Mouse (Mus musculus) layer of hippocampus, adult 8-10 months (tissue): ENCODE data around the gene Ambra1. TPM values are rescaled to one million over a fixed set of nuclear protein-coding genes. Genes with fewer than 3 reads are reported as not detected.
A peak's percentile ranks its signal among the peaks of the same experiment; 100 is the strongest.

Experiments
- DNase-seq, 2 experiments: peaks; one replicate each; pipeline ENCODE4 v3.0.0; 2022; ENCODE audit warnings: low spot score in 2 of 2
- total RNA-seq, 4 experiments: library from RNA; stranded (reverse); gene quantifications; 2 replicates each; pipeline ENCODE4 v1.2.4; 2022

The Ambra1 gene
- total RNA-seq, 4 experiments from 2014 or later: 49.8 to 55.9 (median 52.8) TPM

DNA sequence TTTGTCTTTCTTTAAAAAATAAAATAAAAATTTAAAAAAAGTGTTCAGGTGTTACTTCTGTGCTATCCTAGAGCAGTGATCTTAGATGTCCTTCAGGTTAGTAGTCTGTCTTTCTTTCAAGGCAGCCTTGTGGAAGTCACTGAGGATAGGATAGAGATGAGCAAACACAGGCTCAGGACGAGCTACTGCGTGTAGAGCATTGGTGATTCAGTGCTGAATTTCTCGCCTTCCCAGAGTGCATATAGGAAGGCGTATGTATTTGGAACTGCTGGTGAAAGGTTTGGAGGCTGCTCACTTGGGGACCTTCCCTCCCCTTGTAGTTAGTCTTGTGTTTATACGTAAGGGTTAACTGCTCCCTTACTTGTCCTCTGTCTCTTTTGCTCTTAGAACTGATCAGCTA lies 5.3 kb downstream of the Ambra1 start:
- DNase-seq: no peak

DNA sequence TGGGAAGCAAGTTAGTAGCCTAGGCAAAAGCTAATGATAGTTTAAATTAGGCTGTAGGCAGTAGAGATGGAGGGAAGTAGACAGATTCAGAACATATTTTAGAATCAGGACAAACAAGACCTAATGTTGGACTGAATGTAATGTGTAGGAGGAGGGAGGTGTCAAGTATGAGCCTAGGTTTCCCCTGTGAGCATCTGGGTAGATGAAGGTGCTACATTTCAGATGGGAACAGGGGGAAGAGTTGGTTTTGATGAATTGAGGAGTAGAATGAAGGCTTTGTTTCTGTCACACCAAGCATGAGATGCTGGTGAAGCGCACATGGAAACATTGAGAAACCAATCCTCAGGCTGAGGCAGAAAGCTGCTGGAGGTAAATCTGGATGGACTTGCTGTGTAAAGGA lies 9.7 kb downstream of the Ambra1 start:
- DNase-seq: no peak

DNA sequence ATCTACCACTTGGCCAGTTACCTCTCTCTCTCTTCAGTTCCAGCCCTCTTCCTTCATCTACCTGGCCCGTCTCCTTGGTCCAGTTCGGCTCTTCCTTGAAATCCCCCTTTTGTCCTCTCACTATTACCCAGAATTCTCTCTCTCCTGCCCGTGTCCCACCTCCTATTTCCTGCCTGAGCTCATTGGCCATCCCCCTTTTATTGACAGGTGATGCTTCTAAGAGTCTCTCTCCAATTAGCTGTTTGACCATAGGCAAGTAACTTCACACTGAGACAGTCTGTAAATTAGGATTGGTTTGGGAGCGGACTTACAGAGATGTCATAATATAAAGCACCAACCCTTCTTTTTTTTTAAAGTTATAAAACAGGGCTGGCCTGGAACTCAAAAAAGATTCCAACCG lies 14.8 kb downstream of the Ambra1 start:
- DNase-seq: no peak

DNA sequence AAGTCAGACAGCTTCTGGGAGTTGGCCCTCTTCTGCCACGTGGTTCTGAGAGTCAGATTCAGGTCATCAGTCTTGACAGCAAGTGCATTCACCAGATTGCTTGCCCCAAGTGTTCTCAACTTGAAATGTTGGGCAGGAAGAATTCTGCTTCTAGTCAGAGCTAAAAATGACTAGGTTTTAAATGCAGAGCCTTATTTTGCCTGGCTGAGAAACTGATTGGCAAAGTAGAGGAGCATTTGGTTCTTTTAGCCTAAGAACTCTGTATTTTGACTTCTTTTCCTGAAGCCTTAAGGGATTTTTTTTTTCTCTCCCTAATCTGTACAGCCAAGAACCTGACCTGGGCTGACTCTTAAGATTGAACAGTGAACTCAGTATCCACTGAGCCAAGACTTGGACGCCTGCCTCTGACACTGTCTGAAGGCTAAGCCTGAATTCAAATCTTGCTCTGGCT lies 19.9 kb downstream of the Ambra1 start:
- DNase-seq: no peak

DNA sequence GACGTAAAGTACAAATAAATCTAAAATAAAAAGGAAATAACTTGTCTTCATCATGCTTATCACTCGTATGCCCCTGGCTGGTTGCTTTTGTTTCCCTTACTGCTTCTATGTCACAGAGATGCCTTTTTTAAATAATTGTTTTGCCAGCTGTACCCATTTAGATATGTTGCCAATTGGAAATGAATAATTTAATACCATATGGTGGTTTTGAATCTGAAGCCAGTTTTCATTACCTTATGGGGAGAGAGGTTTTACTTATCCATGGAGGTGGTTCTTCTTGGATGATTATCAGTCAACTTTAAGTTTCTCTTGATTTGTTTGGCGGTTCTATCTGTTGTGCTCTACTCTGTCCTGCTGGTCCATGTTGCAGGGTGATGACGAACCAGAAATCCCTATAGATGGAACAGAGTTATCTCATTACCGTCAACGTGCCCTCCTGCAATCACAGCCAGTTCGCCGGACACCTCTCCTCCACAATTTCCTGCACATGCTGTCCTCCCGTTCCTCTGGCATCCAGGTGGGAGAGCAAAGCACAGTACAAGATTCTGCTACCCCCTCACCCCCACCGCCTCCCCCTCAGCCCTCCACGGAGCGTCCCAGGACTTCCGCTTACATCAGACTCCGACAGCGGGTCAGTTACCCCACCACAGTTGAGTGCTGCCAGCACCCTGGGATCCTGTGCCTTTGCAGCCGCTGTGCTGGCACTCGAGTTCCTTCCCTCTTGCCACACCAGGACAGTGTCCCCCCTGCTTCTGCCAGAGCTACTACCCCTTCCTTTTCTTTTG lies 42.2 kb downstream of the Ambra1 start:
- DNase-seq: no peak

DNA sequence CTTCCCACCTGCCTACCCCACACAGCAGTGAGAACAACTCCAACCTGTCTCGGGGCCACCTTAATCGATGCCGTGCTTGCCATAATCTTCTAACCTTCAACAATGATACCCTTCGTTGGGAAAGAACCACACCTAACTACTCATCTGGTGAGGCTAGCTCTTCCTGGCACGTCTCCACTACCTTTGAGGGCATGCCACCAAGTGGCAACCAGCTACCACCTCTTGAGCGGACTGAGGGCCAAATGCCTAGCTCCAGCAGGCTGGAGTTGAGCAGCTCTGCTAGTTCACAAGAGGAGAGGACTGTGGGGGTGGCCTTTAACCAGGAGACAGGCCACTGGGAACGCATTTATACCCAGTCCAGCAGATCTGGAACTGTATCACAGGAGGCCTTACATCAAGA lies 43.4 kb downstream of the Ambra1 start:
- DNase-seq: no peak

DNA sequence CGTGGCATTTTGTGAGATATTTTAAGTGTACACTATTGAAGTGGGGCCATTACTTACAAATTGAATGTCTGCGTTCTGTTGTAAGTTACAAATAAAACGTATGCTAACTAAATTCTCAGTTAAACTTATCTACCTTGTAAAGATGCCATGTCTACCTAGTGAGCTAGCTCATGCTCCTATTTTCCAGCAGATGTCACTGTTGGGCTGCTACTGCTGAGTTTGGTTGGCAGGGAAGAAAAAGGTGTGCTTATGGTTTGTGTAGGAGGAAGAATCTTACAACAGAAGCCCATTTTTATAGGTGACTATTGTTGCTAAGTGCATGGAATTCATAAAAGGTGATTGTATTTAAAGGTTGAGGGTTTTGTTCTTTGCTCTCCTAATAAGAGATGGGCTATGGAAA lies 49.2 kb downstream of the Ambra1 start:
- no peak for DNase-seq

DNA sequence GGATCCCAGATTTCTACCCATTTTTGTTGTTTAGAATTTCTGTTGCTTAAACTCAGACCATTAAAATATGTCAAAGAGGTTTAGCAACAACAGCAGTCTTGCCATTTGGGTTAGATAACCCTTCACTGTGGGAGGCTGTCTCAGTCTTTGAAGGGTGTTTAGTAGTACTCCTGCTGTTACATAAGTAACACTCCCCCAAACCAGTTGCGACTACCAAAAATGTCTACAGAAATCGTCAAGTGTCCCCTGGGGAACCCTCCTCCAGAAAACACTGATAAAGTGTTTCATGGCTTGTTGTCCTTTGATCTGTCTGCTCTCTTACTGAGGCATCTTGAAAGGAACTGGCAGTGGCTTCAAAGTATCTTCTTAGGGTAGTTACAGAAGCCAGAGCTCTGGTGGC lies 61.7 kb downstream of the Ambra1 start:
- DNase-seq: peak in 1 of 2 experiments; percentile 13

DNA sequence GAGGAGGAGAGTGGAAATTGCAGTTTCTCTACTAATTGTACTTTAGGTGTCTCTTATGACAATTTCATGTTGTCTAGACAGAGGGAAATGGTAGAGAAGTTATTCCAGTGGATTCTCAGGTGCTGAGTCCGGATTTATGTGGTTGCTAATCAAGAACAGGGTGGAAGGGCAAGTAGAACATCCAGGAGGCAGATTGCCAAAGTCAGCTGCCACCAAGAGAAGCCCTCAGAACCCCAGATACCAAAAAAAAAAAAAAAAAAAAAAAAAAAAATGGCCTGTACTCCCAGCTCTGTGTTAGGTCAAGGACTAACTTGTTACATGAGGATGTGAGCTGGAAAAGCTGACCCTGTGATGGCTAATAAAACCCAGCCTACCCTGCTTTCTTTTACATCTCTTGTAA lies 62.4 kb downstream of the Ambra1 start:
- DNase-seq: no peak

DNA sequence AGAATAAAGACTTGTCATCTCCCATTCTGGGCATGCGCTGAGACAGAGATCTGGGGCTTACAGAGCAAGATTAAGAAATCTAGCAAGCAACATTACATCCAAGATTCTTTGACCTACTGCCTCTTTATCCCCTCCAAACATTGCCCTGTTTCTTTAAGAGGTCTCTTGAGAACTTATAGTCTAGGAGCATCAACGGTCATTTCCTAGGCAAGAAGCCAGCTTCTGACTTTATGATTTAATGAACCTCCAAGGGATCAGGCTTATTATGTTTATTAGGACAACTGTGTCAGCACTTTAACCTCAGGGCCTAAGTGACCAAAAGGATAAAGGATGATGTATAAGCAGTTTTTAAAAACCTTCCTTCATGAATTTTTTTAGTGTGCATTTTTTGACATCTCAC lies 64.5 kb downstream of the Ambra1 start:
- no peak for DNase-seq

DNA sequence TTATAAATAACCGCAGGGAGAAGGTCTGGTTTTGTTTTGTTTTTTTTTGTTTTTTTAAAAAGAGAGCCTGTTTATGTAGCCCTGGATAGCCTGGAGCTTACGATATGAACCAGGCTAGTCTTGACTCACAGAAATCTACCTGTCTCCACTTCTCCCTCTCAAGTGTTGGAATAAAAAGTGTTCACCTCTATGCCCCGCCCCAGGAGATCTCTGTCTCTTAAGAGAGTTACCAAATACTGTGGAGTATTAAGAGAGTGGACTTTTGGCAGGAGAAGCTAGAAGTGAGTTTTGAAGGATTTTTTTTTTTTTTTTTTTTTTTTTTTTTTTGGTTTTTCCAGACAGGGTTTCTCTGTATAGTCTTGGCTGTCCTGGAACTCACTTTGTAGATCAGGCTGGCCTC lies 65.2 kb downstream of the Ambra1 start:
- no peak for DNase-seq

DNA sequence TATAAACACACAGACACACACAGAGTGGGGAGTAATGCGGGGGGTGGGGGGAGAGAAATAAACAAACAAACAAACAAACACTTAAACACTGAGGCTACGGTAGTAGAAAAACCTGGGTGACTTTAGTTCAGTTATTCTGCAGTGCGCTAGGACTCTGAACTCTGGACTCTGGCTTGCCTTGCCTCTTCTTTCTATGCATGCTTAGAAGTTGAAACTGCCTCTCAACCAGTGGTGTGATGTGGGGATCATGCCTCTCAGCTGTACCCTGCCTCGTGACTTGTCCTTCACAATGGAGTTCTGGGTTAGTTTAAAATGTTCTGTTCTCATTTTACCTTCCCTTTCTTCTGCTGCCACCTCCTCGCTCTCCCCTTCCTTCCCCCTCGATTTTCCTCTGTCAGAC lies 81.5 kb downstream of the Ambra1 start:
- no peak for DNase-seq

DNA sequence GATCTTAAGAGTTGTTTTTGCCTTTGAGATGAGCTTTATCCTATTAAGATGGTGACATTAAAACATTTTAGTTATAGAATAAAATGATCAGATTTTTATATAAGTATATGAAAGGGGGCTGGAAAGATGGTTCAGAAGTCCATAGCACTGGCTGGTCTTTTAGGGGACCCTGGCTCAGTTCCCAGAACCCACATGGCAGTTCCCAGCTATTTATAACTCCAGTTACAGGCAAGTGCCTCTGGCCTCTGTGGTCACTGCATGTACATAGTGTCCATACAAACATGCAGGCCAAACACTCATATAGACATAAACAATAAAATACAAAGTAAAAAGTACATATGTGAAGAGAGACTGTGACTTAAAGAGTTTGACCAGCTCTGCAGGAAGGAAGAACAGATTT lies 86.8 kb downstream of the Ambra1 start:
- DNase-seq: no peak

DNA sequence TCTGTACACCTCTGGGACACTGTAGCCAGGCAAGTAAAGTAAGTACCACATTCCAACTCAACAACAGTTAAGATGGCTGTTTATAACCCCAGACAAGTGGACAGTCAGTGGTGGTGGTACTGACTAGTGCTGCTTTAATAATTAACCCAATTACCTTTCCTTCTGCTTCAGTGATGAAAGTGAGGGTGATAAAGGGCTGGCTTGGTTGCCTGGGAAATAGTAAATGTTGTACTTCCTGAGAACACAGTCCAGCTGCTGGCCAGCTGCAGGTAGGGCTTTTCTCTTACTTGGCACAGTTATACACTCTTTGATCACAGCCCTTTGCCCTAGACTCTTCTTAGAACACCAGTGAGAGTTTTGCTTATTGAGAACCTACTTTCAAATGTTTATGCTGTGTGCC lies 102.3 kb downstream of the Ambra1 start:
- no peak for DNase-seq

DNA sequence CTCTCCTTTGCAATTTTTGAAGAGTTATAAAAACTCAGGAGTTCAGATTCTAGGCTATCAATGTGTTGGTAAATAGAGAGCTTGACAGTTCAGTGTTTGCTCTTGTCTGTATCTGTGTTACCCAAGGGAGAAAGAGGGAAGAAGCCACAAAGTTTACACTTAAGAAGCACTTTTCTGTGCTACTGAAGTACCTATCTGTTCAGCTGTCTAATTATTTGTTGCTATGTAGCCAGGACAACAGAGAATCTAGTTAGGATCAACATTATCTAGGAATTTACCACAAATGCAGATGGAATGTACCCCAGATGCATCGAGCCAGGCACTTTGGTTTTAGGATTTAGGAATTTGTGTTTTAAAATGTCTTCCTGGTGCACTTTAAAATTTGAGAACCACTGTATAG lies 104.3 kb downstream of the Ambra1 start:
- DNase-seq: no peak

DNA sequence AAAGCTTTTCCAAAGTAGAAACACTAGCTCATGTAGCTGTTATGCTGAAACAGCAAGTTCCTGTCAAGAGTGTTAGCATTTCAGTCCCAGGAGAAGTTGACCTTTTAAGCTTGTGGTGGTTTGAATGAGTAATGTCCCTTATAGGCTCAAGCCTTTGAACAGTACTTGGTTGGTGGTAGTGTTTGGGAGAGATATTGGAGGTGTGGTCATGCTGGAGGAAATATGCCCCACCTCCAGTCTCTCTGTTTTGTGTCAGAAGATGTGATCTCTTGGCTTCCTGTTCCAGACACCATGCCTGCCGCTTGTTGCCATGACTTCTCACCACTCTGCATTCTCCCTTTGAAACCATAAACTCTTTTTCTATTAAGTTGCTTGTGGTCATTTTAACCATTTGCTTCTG lies 105.1 kb downstream of the Ambra1 start:
- no peak for DNase-seq

DNA sequence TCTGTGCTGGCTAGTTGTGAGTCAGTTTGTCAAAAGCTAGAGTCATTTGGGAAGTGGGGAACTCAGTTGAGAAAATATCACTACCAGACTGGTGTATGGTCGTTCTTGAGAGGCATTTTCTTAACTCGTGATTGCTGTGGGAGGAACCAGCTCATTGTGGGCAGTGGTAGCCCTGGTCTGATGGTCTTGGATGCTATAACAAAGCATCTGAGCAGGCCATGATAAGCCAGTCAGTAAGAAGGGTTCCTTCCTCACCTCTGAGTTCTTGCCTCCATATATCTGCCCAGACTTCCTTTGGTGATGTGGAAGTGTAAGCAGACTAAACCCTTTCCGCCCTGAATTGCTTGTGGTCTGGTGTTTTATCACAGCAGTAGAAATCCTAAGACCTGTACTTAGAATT lies 105.7 kb downstream of the Ambra1 start:
- DNase-seq: no peak

DNA sequence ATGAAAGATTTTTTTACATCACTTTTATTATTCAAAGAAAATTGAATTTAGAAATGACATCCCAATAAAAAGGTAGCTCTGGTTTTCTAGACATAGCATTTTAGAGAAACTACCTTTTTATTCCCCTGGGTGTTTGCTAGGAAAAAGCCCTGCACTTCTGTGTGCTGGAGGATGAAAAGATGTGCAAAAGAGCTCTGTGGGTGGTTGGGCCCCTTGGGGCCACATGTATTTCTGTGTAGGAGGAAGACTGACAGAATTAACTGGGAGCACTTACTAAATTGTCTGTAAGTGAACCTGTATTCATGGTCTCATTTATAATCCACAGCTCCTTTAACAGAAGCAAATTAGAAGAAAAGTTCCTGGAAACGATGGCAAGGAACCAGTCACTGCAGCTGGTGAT lies 114.2 kb downstream of the Ambra1 start:
- no peak for DNase-seq

DNA sequence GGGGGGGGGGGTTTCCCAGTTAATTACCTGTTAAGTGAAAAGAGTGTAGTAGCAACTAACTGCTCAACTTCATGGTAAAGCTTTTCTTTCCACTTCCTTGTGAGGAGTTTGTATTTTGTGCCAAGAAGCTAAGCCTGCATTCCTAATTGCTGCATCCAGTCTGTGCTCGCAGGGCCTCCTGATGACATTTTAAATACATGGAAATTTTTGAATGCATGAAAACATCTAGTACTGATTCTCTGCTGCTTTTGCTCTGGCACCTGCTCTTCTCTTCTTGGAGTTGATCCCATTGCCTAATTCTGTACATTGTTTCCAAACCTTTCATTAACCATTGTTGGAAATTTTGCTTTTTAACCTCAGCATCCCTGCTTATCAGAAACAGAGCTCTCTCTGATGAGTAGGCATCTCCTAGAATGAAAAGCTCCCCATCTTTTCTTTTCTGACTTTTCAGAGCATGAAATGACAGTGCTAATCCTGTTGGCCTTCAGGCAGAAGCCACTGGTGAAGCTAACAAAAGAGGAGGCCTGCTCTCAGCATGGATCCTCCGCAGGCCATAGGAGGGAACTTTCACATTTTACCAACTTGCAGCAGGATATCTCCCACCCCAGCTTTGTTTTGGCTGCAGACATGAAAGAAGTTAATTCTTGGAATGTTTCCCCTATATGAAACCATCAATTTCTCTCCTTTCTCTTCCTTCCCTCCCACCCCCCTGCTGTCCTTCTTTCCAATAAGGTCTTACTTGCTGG lies 122.7 kb downstream of the Ambra1 start:
- DNase-seq: peak in 1 of 2 experiments; percentile 24

DNA sequence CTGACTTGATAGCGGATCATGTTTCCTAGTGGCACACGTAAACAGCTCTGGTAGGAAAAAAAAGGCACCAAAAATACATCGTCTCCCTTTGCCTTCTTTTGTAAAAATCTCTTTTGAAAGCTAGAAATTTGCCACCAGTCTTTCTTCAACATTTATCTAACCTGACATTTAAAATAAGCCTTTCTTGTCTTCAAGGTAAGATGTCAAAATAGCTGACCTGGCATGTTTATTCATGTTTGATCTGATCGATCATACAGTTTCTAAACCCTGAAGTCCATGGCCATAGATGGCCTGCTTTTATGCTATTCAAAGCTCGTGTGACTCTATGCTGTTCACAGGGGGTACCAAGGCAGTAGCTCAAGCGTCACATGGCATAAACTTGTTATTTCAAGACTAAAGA lies 124.6 kb downstream of the Ambra1 start:
- no peak for DNase-seq

DNA sequence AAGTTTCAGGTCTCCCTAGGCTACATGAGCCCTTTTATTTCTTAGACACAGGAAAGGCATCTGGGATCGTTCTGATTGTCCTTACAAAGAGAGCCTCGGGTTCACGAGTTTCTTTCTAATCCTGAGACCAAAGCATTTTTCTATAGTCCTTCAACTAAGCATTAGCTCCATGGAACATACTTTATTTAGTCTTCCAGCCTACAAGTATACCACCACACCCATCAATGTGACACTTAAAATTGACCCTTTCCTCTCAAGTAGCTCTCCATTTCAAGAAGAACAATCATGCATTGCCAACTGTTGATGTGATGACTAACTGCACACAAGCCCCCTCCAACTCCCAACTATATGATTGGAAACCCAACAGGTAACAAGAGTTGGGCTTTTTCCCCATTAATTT lies 127.0 kb downstream of the Ambra1 start:
- DNase-seq: no peak

DNA sequence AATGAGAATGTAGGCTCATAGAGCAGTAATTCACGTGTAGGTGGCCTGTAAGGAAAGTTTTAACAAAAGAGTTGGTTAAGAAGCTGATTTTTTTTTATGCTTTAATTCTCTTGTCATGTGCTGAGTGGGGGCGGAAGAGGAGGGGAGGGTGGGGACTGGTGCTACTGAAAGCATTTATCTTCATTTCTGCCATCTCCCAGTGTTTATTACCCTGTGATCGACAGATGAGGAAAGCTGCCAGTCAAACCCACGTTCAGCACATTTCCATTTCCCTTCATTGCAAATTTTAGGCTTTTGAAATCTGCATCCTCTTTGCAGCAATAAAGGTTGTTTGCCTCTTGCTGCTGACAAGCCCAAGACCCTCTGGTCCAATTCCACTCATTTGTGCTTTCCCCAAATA lies 129.5 kb downstream of the Ambra1 start:
- DNase-seq: peak; percentile 35 to 44

DNA sequence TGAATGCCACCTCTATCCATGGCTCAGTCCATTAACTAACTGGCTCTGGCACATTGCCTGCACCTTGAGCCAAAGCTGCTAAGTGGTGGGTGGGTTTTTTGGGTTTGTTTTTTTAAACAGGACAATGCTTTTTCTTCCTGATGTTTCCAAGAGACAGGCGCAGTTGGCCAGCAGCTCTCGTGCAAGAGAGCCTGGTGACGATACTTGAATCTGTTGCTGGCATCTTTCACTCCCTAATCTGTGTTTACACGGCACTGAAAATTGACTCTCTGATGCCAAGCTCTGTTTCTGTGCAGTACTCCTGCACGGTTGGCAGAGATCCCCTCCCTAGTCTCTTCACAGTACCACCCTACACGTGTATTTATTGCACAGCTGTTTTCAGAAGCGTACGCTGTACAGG lies 140.8 kb downstream of the Ambra1 start:
- DNase-seq: peak; percentile 62 to 71
